Mouse (Mus musculus) activated CD4-positive, CD25-positive, alpha-beta regulatory T cell, adult 9 weeks (primary cell): Measurements from ENCODE around the gene Tnpo2. TPM values are rescaled to one million over a fixed set of nuclear protein-coding genes. Genes with fewer than 3 reads are reported as not detected.

Source experiments
- polyA plus RNA-seq: library from polyadenylated mRNA; unstranded; fragments of 100-300 nt; shearing (Covaris generic); gene quantifications from one replicate; pipeline ENCODE4 v1.2.1, GENCODE M21; 2017

Tnpo2 gene
- polyA plus RNA-seq, result 45.8 TPM

DNA sequence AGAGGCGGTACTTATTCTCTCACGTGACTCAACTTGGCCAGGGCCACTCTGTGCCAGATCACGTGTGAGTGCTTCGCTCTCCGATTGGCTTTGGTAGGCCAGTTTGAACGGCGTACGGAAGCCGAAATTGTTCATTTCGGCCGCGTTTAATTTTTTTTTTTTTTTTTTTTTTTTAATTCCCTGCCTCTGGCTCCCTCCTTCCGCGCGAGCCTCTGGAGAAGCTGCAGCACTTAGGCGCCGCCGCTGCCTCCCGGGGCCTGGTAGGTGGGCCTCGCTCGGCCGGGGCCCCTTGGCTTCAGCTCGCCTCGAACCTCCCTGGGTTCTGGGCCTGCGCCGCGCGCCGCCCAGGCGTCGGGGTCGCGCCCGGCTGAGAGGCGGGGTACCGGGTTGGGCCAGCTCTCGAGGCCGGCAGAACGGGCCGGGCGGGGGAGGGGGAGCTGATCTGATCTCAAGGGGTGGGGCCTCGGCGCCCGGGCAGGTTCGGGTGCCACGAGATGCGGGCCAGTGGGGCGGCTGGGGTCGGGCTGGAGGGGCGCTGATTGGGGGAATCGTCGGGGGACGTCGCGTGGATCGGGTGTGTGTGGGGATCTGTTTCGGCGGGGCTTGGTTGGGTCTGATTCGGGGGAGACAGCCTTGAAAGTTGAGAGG lies at the start of gene Tnpo2:
Tnpo2 (plus strand) TSS at position 198 of the 648 bp plus-strand sequence.

GRCm38 (mm10) chr8:84990349-84990748 lies 46.4 kb upstream of the Tnpo2 start, which contains the start of gene Hook2:
Gene Hook2 (plus strand): TSS chr8:84990603.

DNA sequence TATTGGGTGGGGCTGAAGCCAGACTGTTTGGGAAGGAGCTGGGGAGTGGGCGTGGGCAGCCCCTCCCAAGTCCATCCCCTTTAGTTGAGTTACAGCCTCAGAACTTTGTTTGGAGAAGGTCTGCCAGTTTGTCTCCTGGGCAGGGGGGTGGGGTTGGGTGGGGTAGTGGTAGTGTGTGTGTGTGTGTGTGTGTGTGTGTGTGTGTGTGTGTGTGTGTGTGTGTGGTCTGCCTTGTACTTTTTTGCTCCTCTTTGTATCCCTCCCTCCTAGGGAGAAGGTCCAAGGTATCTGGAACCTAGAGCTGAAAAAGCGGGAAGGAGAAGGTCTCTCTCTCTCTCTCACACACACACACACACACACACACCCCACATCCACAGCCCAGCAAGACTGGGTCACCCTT lies 22.3 kb upstream of the Tnpo2 start, which contains the start of gene Best2:
Best2 (minus strand) TSS at position 101 of the 400 bp plus-strand sequence.

GRCm38 (mm10) chr8:85025098-85025932 lies 11.4 kb upstream of the Tnpo2 start, which contains the start of gene Asna1:
Gene Asna1 (minus strand): TSS chr8:85025281.

GRCm38 (mm10) chr8:85026670-85027515 lies 9.8 kb upstream of the Tnpo2 start, which contains the start of gene Trir:
Gene Trir (plus strand): TSS chr8:85026823.

DNA sequence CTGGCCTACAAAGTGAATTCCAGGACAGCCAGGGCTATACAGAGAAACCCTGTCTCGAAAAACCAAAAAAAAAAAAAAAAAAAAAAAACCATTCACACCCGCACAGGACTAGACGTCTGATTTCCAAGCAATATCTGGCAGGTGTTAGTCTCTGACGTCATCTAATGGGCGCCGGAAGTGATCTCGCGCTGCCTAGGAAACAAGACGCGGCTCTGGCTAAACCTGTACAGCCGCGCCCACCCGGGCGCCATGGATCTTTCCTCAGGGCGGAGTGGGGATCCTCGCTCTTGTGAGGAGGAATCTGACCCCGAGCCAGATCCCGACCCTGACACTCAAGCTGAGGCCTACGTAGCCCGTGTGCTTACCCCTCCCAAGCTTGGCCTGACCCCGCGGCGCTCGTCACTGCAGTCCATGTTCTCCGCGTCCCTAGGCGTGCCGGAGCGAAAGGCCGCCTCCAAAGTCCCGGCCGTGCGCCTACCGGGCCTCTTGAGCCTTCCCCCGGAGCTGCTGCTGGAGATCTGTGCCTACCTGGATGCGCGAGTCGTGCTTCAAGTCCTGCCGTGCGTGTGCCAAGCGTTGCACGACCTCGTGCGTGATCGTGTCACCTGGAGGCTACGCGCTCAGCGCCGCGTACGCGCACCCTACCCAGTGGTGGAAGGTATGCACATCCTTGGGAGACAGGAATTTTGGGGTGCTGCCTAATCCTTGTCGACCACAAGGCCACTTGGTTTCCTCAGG lies 23.3 kb downstream of the Tnpo2 start, which contains the start of gene Fbxw9:
Fbxw9 (plus strand) TSS at position 177 of the 738 bp plus-strand sequence.

GRCm38 (mm10) chr8:85067982-85068381 lies 31.3 kb downstream of the Tnpo2 start, which contains the start of gene Gm5741:
Gene Gm5741 (minus strand): TSS chr8:85067982.

GRCm38 (mm10) chr8:85071514-85072281 lies 35.0 kb downstream of the Tnpo2 start, which contains the start of gene Dhps:
Gene Dhps (plus strand): TSS chr8:85071757.

GRCm38 (mm10) chr8:85080532-85081215 lies 44.0 kb downstream of the Tnpo2 start, which contains the start of gene Wdr83os:
Gene Wdr83os (plus strand): TSS chr8:85080740.

DNA sequence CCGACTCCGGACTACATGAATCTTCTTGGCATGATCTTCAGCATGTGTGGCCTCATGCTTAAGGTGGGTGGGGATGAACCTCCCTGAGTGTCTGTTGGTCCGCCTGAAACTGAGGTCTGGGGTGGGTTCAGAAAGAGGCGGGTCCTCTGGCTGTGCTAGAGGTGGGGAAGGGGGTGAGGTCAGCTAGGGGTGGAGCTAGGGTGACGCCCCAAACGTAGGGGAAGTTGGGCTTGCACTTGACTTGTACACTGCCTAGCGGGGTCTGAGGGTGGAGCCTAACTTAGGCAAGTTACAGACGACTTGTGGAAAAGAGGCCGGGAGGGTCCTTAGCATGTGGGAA lies 44.5 kb downstream of the Tnpo2 start, which contains the start of gene Wdr83:
Wdr83 (minus strand) TSS at position 91 of the 340 bp plus-strand sequence.

DNA sequence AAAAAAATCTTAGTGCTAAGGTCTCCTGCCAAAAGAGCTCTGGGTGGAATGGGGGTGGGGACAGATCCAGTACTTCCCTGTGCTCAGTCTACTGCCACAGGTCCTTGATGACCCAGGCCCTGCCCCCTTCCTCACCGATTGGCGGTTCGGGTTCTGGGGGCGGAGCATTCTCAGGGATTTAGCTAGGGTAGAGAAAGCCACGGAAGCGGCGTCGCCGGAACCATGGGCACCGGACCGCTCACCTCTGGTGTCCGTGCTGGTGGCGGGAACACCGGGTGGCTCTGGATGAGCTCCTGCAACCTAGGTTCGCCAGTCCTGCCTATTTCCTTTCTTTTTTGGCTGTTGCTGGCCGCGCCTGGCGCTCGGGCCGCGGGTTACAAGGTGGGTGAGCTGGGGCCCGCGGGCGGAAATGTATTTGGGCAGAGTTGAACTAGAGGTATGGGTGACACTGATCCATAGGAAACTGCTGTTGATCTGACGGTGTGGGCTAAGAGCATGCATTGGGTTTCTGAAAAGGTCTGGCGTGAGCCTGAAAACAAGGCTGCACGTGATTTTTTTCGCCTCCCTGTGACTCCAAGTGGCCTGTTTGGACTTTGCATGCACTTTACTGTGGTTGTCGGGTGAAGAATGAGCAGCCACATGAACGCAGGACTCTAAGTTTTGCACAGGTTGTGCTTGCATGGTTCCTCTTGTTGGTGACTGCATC lies 46.5 kb downstream of the Tnpo2 start, which contains the start of gene Man2b1:
Man2b1 (plus strand) TSS at position 163 of the 706 bp plus-strand sequence.

Other genes starting within 250 kb of the Tnpo2 start
- 3.0 TPM for gene Nfix, start 236.6 kb upstream of the Tnpo2 start, polyA plus RNA-seq
- 6.8 TPM for gene Dand5, start 214.1 kb upstream of the Tnpo2 start, polyA plus RNA-seq
- 27.8 TPM for gene Gadd45gip1, start 205.4 kb upstream of the Tnpo2 start, polyA plus RNA-seq
- 189 TPM for gene Rad23a, start 196.2 kb upstream of the Tnpo2 start, polyA plus RNA-seq
- 587 TPM for gene Calr, start 190.0 kb upstream of the Tnpo2 start, polyA plus RNA-seq
- gene Farsa, start 179.9 kb upstream of the Tnpo2 start, polyA plus RNA-seq, result 97.7 TPM
- 7.7 TPM for gene Syce2, start 164.8 kb upstream of the Tnpo2 start, polyA plus RNA-seq
- gene Gcdh, start 143.0 kb upstream of the Tnpo2 start, polyA plus RNA-seq, result 39.4 TPM
- 1.1 TPM for gene Klf1, start 135.0 kb upstream of the Tnpo2 start, polyA plus RNA-seq
- 18.9 TPM for gene Dnase2a, start 128.4 kb upstream of the Tnpo2 start, polyA plus RNA-seq
- gene Mast1, start 99.6 kb upstream of the Tnpo2 start, polyA plus RNA-seq, result 1.1 TPM
- 0.31 TPM for gene Rtbdn, start 89.9 kb upstream of the Tnpo2 start, polyA plus RNA-seq
- gene Gm49661, start 67.5 kb upstream of the Tnpo2 start, polyA plus RNA-seq, result not detected
- 266 TPM for gene Prdx2, start 67.3 kb upstream of the Tnpo2 start, polyA plus RNA-seq
- gene Rnaseh2a, start 67.1 kb upstream of the Tnpo2 start, polyA plus RNA-seq, result 105 TPM
- gene Junb, start 58.2 kb upstream of the Tnpo2 start, polyA plus RNA-seq, result 481 TPM
- gene Hook2, start 46.3 kb upstream of the Tnpo2 start, polyA plus RNA-seq, result 7.8 TPM
- gene Best2, start 22.4 kb upstream of the Tnpo2 start, polyA plus RNA-seq, result not detected
- 53.5 TPM for gene Asna1, start 11.6 kb upstream of the Tnpo2 start, polyA plus RNA-seq
- gene Trir, start 10.1 kb upstream of the Tnpo2 start, polyA plus RNA-seq, result 200 TPM
- 8.0 TPM for gene Fbxw9, start 23.1 kb downstream of the Tnpo2 start, polyA plus RNA-seq
- 1.9 TPM for gene Gm5741, start 31.1 kb downstream of the Tnpo2 start, polyA plus RNA-seq
- 78.8 TPM for gene Dhps, start 34.8 kb downstream of the Tnpo2 start, polyA plus RNA-seq
- 185 TPM for gene Wdr83os, start 43.8 kb downstream of the Tnpo2 start, polyA plus RNA-seq
- gene Wdr83, start 44.4 kb downstream of the Tnpo2 start, polyA plus RNA-seq, result 41.4 TPM
- 184 TPM for gene Man2b1, start 46.4 kb downstream of the Tnpo2 start, polyA plus RNA-seq
- gene Zfp791, start 86.2 kb downstream of the Tnpo2 start, polyA plus RNA-seq, result not detected
- gene Cks1brt, start 115.0 kb downstream of the Tnpo2 start, polyA plus RNA-seq, result not detected
- not detected for gene Olfr371, start 189.1 kb downstream of the Tnpo2 start, polyA plus RNA-seq